Mouse (Mus musculus) small intestine, adult 2 months (tissue): ENCODE measurements around the gene C8g. TPM values are rescaled to one million over a fixed set of nuclear protein-coding genes. Genes with fewer than 3 reads are reported as not detected.

Experiments
- H3K27ac ChIP-seq: fragments of 200-500 bp; 2 replicates; pipeline ENCODE4 v1.5.1; 2012; ENCODE audit warnings: low read depth, low read length, control low read depth, inconsistent platforms; ENCODE audit not compliant: insufficient read depth
- H3K27me3 ChIP-seq: fragments of 200-500 bp; 2 replicates; pipeline ENCODE4 v1.6.1; 2012; ENCODE audit warnings: mild to moderate bottlenecking, moderate library complexity, low read length, inconsistent platforms; ENCODE audit not compliant: control insufficient read depth, insufficient read depth
- H3K36me3 ChIP-seq: fragments of 200-500 bp; 2 replicates; pipeline ENCODE4 v1.6.1; 2012; ENCODE audit warnings: mild to moderate bottlenecking, low read length, control low read depth, inconsistent platforms; ENCODE audit not compliant: control insufficient read depth, insufficient read depth
- H3K4me1 ChIP-seq: fragments of 200-500 bp; 2 replicates; pipeline ENCODE4 v1.6.1; 2012; ENCODE audit warnings: low read length, inconsistent platforms, mixed read lengths; ENCODE audit not compliant: control insufficient read depth, insufficient read depth, insufficient read length
- H3K4me3 ChIP-seq: fragments of 200-500 bp; 2 replicates; pipeline ENCODE4 v1.5.1; 2012; ENCODE audit warnings: low read depth, mild to moderate bottlenecking, control low read depth, inconsistent platforms, low read length, moderate library complexity
- CTCF ChIP-seq: fragments of 200-500 bp; IDR thresholded peaks from 2 replicates; pipeline ENCODE4 v1.5.1; 2012; ENCODE audit warnings: low read depth, mild to moderate bottlenecking, control low read depth, inconsistent platforms, low read length, moderate library complexity, mixed read lengths; ENCODE audit not compliant: insufficient replicate concordance, insufficient read length; ENCODE audit errors: extremely low read depth
- POLR2A ChIP-seq: fragments of 200-500 bp; IDR thresholded peaks from 2 replicates; pipeline ENCODE4 v1.6.1; 2012; ENCODE audit warnings: low read depth, mild to moderate bottlenecking, control low read depth, inconsistent platforms, low read length, moderate library complexity
- WGBS: fragments of 180-500 bp; shearing (Covaris S2); methylation state at CpG from one replicate; pipeline ENCODE4 v1.1.7; 2018; 5-methylcytosine and 5-hydroxymethylcytosine counted together
- polyA plus RNA-seq: library from polyadenylated mRNA; depleted of rRNA; stranded (reverse); fragments of >200 nt; gene quantifications from 2 replicates; pipeline ENCODE4 v1.2.3, GENCODE M21; 2012

C8g gene
- polyA plus RNA-seq, 1 experiment, result 2.1 TPM

GRCm38 (mm10) chr2:25540541-25540948 is 39.0 kb upstream of the C8g start:
- peaks cover 5% of the 10 kb centered on the region for H3K4me1 ChIP-seq
- H3K27ac ChIP-seq, result no peak overlapping the region
- H3K4me3 ChIP-seq, result no peak overlapping the region
- H3K36me3 ChIP-seq, result peaks cover 26% of the 10 kb centered on the region
- 91% methylated on average over 4 of the region's 4 CpGs for WGBS
- no peaks in the 10 kb centered on the region for H3K27me3 ChIP-seq
- TF ChIP-seq POLR2A, result no peak
- TF ChIP-seq CTCF, result no peak

GRCm38 (mm10) chr2:25536531-25536930 is 35.0 kb upstream of the C8g start:
- Histone ChIP-seq H3K36me3 (peaks cover 36% of the 10 kb centered on the region), H3K4me1 (peaks cover 10% of the 10 kb centered on the region), H3K4me3 (no peak overlapping the region), H3K27ac (no peak overlapping the region), H3K27me3 (no peaks in the 10 kb centered on the region)
- TF ChIP-seq CTCF (no peak), POLR2A (no peak)
- WGBS, result 78% methylated on average over 8 of the region's 8 CpGs

GRCm38 (mm10) chr2:25534866-25535182 is 33.3 kb upstream of the C8g start:
- H3K36me3 ChIP-seq, result peaks cover 40% of the 10 kb centered on the region
- H3K4me1 ChIP-seq, result peaks cover 10% of the 10 kb centered on the region
- WGBS, result 91% methylated on average over 2 of the region's 2 CpGs
- H3K27ac ChIP-seq, result peak overlapping the region; percentile 79
- H3K27me3 ChIP-seq, result no peaks in the 10 kb centered on the region
- H3K4me3 ChIP-seq, result no peak overlapping the region
- TF ChIP-seq POLR2A, result no peak
- TF ChIP-seq CTCF, result no peak

GRCm38 (mm10) chr2:25534178-25534865 is 32.8 kb upstream of the C8g start:
- peaks cover 10% of the 10 kb centered on the region for H3K4me1 ChIP-seq
- no peaks in the 10 kb centered on the region for H3K27me3 ChIP-seq
- no peak overlapping the region for H3K4me3 ChIP-seq
- H3K36me3 ChIP-seq, result peaks cover 40% of the 10 kb centered on the region
- TF ChIP-seq CTCF, result no peak
- TF ChIP-seq POLR2A, result peak; percentile 33; the same call in 1 of the 2 replicates
- WGBS, result 51% methylated on average over 3 of the region's 3 CpGs
- H3K27ac ChIP-seq, result peak overlapping the region; percentile 79

- Histone ChIP-seq H3K27ac (peak overlapping the region; percentile 79), H3K4me1 (peaks cover 10% of the 10 kb centered on the region), H3K36me3 (peaks cover 44% of the 10 kb centered on the region), H3K4me3 (no peak overlapping the region), H3K27me3 (no peaks in the 10 kb centered on the region)
- TF ChIP-seq CTCF (no peak), POLR2A (no peak)
- 67% methylated on average over 2 of the region's 2 CpGs for WGBS
These were observed 32.2 kb upstream of the C8g start for GRCm38 (mm10) chr2:25533707-25534106.

GRCm38 (mm10) chr2:25526510-25527302 is 25.2 kb upstream of the C8g start:
- H3K4me3 ChIP-seq, result no peak overlapping the region
- no peak for TF ChIP-seq POLR2A
- no peak for TF ChIP-seq CTCF
- no peak overlapping the region for H3K27ac ChIP-seq
- H3K27me3 ChIP-seq, result no peaks in the 10 kb centered on the region
- no peaks in the 10 kb centered on the region for H3K4me1 ChIP-seq
- H3K36me3 ChIP-seq, result peaks cover 71% of the 10 kb centered on the region
- 84% methylated on average over 9 of the region's 9 CpGs for WGBS

- 78% methylated on average over 3 of the region's 3 CpGs for WGBS
These were observed 8.4 kb upstream of the C8g start for GRCm38 (mm10) chr2:25509912-25510311.

More at GRCm38 (mm10) chr2:25509912-25510311, 8.4 kb upstream of the C8g start:
- no peak overlapping the region for H3K27ac ChIP-seq
- H3K36me3 ChIP-seq, result peaks cover 5% of the 10 kb centered on the region; the same call in 1 of the 2 replicates
- no peak overlapping the region for H3K4me3 ChIP-seq
- H3K27me3 ChIP-seq, result no peaks in the 10 kb centered on the region
- H3K4me1 ChIP-seq, result peaks cover 2% of the 10 kb centered on the region; the same call in 1 of the 2 replicates
- TF ChIP-seq CTCF (peak; percentile 36; the same call in 1 of the 2 replicates), POLR2A (no peak)
